Mouse (Mus musculus) heart, postnatal 0 days (tissue): Measurements from ENCODE around the gene Trim75. TPM values are rescaled to one million over a fixed set of nuclear protein-coding genes. Genes with fewer than 3 reads are reported as not detected.
A peak's percentile ranks its signal among the peaks of the same experiment; 100 is the strongest.

Source experiments
- ATAC-seq: fragments of 200-750 bp; cut with Nextera tagmentation; 2 replicates; pipeline ENCODE4 v1.8.0; 2017; ENCODE audit warnings: low read depth, moderate number of reproducible peaks, moderate library complexity; ENCODE audit not compliant: insufficient read depth
- DNase-seq: peaks from one replicate; pipeline ENCODE4 v3.0.0-alpha.2; 2016; ENCODE audit warnings: low spot score
- H3K27ac ChIP-seq: fragments of 300-500 bp; sonication (generic); 2 replicates; pipeline ENCODE4 v1.5.1; 2014; ENCODE audit warnings: low read depth, mild to moderate bottlenecking
- H3K27me3 ChIP-seq: fragments of 300-500 bp; sonication (generic); 2 replicates; pipeline ENCODE4 v1.6.1; 2014; ENCODE audit warnings: low read length, mixed read lengths; ENCODE audit not compliant: control insufficient read depth, insufficient read depth
- H3K36me3 ChIP-seq: fragments of 300-500 bp; sonication (generic); replicated peaks from 2 replicates; pipeline ENCODE4 v1.6.1; 2014; ENCODE audit warnings: low read length, mixed read lengths; ENCODE audit not compliant: control insufficient read depth, insufficient read depth
- H3K4me1 ChIP-seq: fragments of 300-500 bp; sonication (generic); 2 replicates; pipeline ENCODE4 v1.6.1; 2014; ENCODE audit warnings: antibody characterized with exemption; ENCODE audit not compliant: control insufficient read depth, insufficient read depth
- H3K4me2 ChIP-seq: fragments of 300-500 bp; sonication (generic); 2 replicates; pipeline ENCODE4 v1.6.1; 2014; ENCODE audit warnings: low read depth, mild to moderate bottlenecking, low read length, moderate library complexity
- H3K4me3 ChIP-seq: fragments of 300-500 bp; sonication (generic); 2 replicates; pipeline ENCODE4 v1.5.1; 2014; ENCODE audit warnings: low read depth, low read length
- H3K9ac ChIP-seq: fragments of 300-500 bp; sonication (generic); replicated peaks from 2 replicates; pipeline ENCODE4 v1.6.1; 2014; ENCODE audit warnings: low read depth, low read length, mixed read lengths
- H3K9me3 ChIP-seq: fragments of 300-500 bp; sonication (generic); replicated peaks from 2 replicates; pipeline ENCODE4 v1.6.1; 2016; ENCODE audit warnings: low read length; ENCODE audit not compliant: control insufficient read depth
- CTCF ChIP-seq: IDR thresholded peaks from 2 replicates; pipeline ENCODE4 v1.5.1; 2016; ENCODE audit warnings: antibody characterized with exemption, control low read depth, low read depth
- EP300 ChIP-seq: IDR thresholded peaks from 2 replicates; pipeline ENCODE4 v1.6.1; 2016; ENCODE audit warnings: antibody characterized with exemption, low read depth
- WGBS: fragments of 180-500 bp; shearing (Covaris S2); extraction: QIAGEN DNeasy Blood & Tissue Kit; methylation state at CpG from one replicate; pipeline ENCODE4 v1.1.7; 2014; 5-methylcytosine and 5-hydroxymethylcytosine counted together
- polyA plus RNA-seq: library from polyadenylated mRNA; unstranded; fragments of >200 nt; fragmentation: Nextera tagmentation; extraction: Ambion mirVana; gene quantifications from 2 replicates; pipeline ENCODE4 v1.2.1, GENCODE M21; 2015
- total RNA-seq: library from RNA; depleted of rRNA; stranded (reverse); fragments of >200 nt; gene quantifications from 2 replicates; pipeline ENCODE4 v1.2.3, GENCODE M21; 2014; ENCODE audit warnings: low replicate concordance; rRNA removed

Gene Trim75
- not detected in 2 replicates for total RNA-seq
- polyA plus RNA-seq: not detected in 2 replicates

GRCm38 (mm10) chr8:64987731-64988130 lies at the start of gene Trim75:
Gene Trim75, minus strand, starts transcription at chr8:64987831.
- WGBS: 84% methylated on average over 4 of the region's 4 CpGs
- H3K4me3 ChIP-seq: no peak within 1 kb of the TSS

GRCm38 (mm10) chr8:65037117-65037533 lies 49.5 kb upstream of the Trim75 start, which contains the start of gene Apela:
Gene Apela, minus strand, starts transcription at chr8:65037336.
- peak within 1 kb of the TSS; percentile 35 for H3K4me3 ChIP-seq
- no peaks in the 10 kb centered on the region for H3K9me3 ChIP-seq
- no peak within 1 kb of the TSS for H3K9ac ChIP-seq
- peak within 1 kb of the TSS; percentile 59 for H3K4me2 ChIP-seq
- 0 out of 2 replicates have a peak, but pooled peaks cover 14% of the 10 kb centered on the region for H3K4me1 ChIP-seq
- TF ChIP-seq EP300 (no peak), CTCF (no peak)
- 2% methylated on average over 8 of the region's 8 CpGs for WGBS
- DNase-seq (peak; percentile 20), ATAC-seq (0 out of 2 replicates have a peak, but pooled peaks have one; percentile 33)
- no peaks in the 10 kb centered on the region for H3K36me3 ChIP-seq
- no peaks in the 10 kb centered on the region for H3K27me3 ChIP-seq
- no peak within 1 kb of the TSS for H3K27ac ChIP-seq

More at GRCm38 (mm10) chr8:64987731-64988130, at the start of gene Trim75:
- ATAC-seq: no peak
- Histone ChIP-seq H3K9me3 (peaks cover 3% of the 10 kb centered on the region; the same call in 1 of the 2 replicates), H3K4me2 (no peak within 1 kb of the TSS), H3K9ac (no peak within 1 kb of the TSS), H3K27ac (no peak within 1 kb of the TSS), H3K4me1 (no peaks in the 10 kb centered on the region), H3K27me3 (no peaks in the 10 kb centered on the region), H3K36me3 (no peaks in the 10 kb centered on the region)
- TF ChIP-seq EP300: no peak
- TF ChIP-seq CTCF: no peak
- DNase-seq: no peak

GRCm38 (mm10) chr8:65034136-65034535 lies 46.5 kb upstream of the Trim75 start:
- ATAC-seq (no peak), DNase-seq (no peak)
- WGBS: 78% methylated on average over 2 of the region's 2 CpGs
- Histone ChIP-seq H3K36me3 (no peaks in the 10 kb centered on the region), H3K9ac (no peak overlapping the region), H3K27me3 (no peaks in the 10 kb centered on the region), H3K4me2 (no peak overlapping the region), H3K4me1 (0 out of 2 replicates have a peak, but pooled peaks cover 14% of the 10 kb centered on the region), H3K27ac (no peak overlapping the region), H3K9me3 (no peaks in the 10 kb centered on the region), H3K4me3 (no peak overlapping the region)
- TF ChIP-seq CTCF (no peak), EP300 (no peak)

GRCm38 (mm10) chr8:65033056-65033455 lies 45.4 kb upstream of the Trim75 start:
- no peak overlapping the region for H3K4me3 ChIP-seq
- H3K27ac ChIP-seq: no peak overlapping the region
- H3K9me3 ChIP-seq: no peaks in the 10 kb centered on the region
- WGBS: 84% methylated on average over 13 of the region's 13 CpGs
- H3K27me3 ChIP-seq: no peaks in the 10 kb centered on the region
- 0 out of 2 replicates have a peak, but pooled peaks cover 14% of the 10 kb centered on the region for H3K4me1 ChIP-seq
- TF ChIP-seq CTCF: no peak
- no peak for TF ChIP-seq EP300
- no peak for DNase-seq
- no peaks in the 10 kb centered on the region for H3K36me3 ChIP-seq
- no peak overlapping the region for H3K9ac ChIP-seq
- ATAC-seq: no peak
- H3K4me2 ChIP-seq: no peak overlapping the region

- Histone ChIP-seq H3K27me3 (no peaks in the 10 kb centered on the region), H3K4me3 (no peak overlapping the region), H3K4me2 (no peak overlapping the region), H3K27ac (no peak overlapping the region), H3K4me1 (0 out of 2 replicates have a peak, but pooled peaks cover 11% of the 10 kb centered on the region), H3K9ac (no peak overlapping the region), H3K36me3 (no peaks in the 10 kb centered on the region), H3K9me3 (no peaks in the 10 kb centered on the region)
- TF ChIP-seq CTCF: no peak
- no peak for TF ChIP-seq EP300
- WGBS: 90% methylated on average over 1 of the region's 1 CpGs
- ATAC-seq (no peak), DNase-seq (no peak)
Observed at GRCm38 (mm10) chr8:65032107-65032506, 44.5 kb upstream of the Trim75 start.
